Mouse (Mus musculus) limb, embryonic 14.5 days (tissue): ENCODE measurements around the gene Bmp6. TPM values are rescaled to one million over a fixed set of nuclear protein-coding genes. Genes with fewer than 3 reads are reported as not detected.
A peak's percentile ranks its signal among the peaks of the same experiment; 100 is the strongest.

ENCODE experiments used
- ATAC-seq: fragments of 200-750 bp; cut with Nextera tagmentation; 2 replicates; pipeline ENCODE4 v1.8.0; 2017; ENCODE audit warnings: low read depth, moderate number of reproducible peaks, moderate TSS enrichment; ENCODE audit not compliant: low FRiP score
- DNase-seq: peaks from one replicate; pipeline ENCODE4 v3.0.0-alpha.2; 2015; ENCODE audit warnings: low spot score
- H3K27ac ChIP-seq: fragments of 300-500 bp; sonication (generic); replicated peaks from 2 replicates; pipeline ENCODE4 v1.5.1; 2014; ENCODE audit warnings: low read depth, mild to moderate bottlenecking, low read length, moderate library complexity, mixed read lengths
- H3K27me3 ChIP-seq: fragments of 300-500 bp; sonication (generic); 2 replicates; pipeline ENCODE4 v1.6.1; 2014; ENCODE audit warnings: low read length, mixed read lengths; ENCODE audit not compliant: control insufficient read depth, insufficient read depth
- H3K36me3 ChIP-seq: fragments of 300-500 bp; sonication (generic); 2 replicates; pipeline ENCODE4 v1.6.1; 2014; ENCODE audit warnings: mild to moderate bottlenecking, low read length, moderate library complexity, mixed read lengths; ENCODE audit not compliant: control insufficient read depth, insufficient read depth
- H3K4me1 ChIP-seq: fragments of 300-500 bp; sonication (generic); 2 replicates; pipeline ENCODE4 v1.6.1; 2014; ENCODE audit warnings: antibody characterized with exemption, low read length, mixed read lengths; ENCODE audit not compliant: control insufficient read depth, insufficient read depth
- H3K4me2 ChIP-seq: fragments of 300-500 bp; sonication (generic); replicated peaks from 2 replicates; pipeline ENCODE4 v1.6.1; 2014; ENCODE audit warnings: low read depth, mild to moderate bottlenecking, low read length, moderate library complexity; ENCODE audit not compliant: severe bottlenecking
- H3K4me3 ChIP-seq: fragments of 300-500 bp; sonication (generic); replicated peaks from 2 replicates; pipeline ENCODE4 v1.5.1; 2014; ENCODE audit warnings: low read length
- H3K9ac ChIP-seq: fragments of 300-500 bp; sonication (generic); 2 replicates; pipeline ENCODE4 v1.6.1; 2014; ENCODE audit warnings: mild to moderate bottlenecking, low read depth, low read length, moderate library complexity; ENCODE audit not compliant: severe bottlenecking
- H3K9me3 ChIP-seq: fragments of 300-500 bp; sonication (generic); 2 replicates; pipeline ENCODE4 v1.6.1; 2016; ENCODE audit warnings: low read length; ENCODE audit not compliant: control insufficient read depth
- POLR2A ChIP-seq: fragments of 200-500 bp; IDR thresholded peaks from 2 replicates; pipeline ENCODE4 v1.8.0; 2012; ENCODE audit warnings: inconsistent platforms, mild to moderate bottlenecking, moderate library complexity, borderline replicate concordance; ENCODE audit not compliant: insufficient read depth, insufficient read length; ENCODE audit errors: extremely low read depth
- WGBS: fragments of 180-500 bp; shearing (Covaris S2); extraction: QIAGEN DNeasy Blood & Tissue Kit; methylation state at CpG from one replicate; pipeline ENCODE4 v1.1.7; 2014; 5-methylcytosine and 5-hydroxymethylcytosine counted together
- polyA plus RNA-seq, 2 experiments: library from polyadenylated mRNA; depleted of rRNA in 1 of 2; stranded (reverse) in 1 of 2; unstranded in 1 of 2; fragments of >200 nt; fragmentation: Nextera tagmentation in 1 of 2; extraction: Ambion mirVana in 1 of 2; gene quantifications; 2 replicates each; pipeline versions ENCODE4 v1.2.1 to v1.2.3; 2012 to 2014

Bmp6 gene
- polyA plus RNA-seq, 2 experiments = 1.9 to 6.6 TPM

- Histone ChIP-seq H3K27me3 (no peaks in the 10 kb centered on the region), H3K4me2 (no peak overlapping the region), H3K4me3 (no peak overlapping the region), H3K9ac (no peak overlapping the region), H3K9me3 (no peaks in the 10 kb centered on the region), H3K4me1 (no peaks in the 10 kb centered on the region), H3K36me3 (no peaks in the 10 kb centered on the region), H3K27ac (no peak overlapping the region)
- WGBS = 50% methylated on average over 7 of the region's 7 CpGs
- DNase-seq = no peak
- TF ChIP-seq POLR2A = no peak
- ATAC-seq = no peak
Observed at GRCm38 (mm10) chr13:38314590-38314989, 30.3 kb upstream of the Bmp6 start.

- WGBS = 91% methylated on average over 1 of the region's 1 CpGs
- no peak for ATAC-seq
Observed at GRCm38 (mm10) chr13:38318418-38318817, 26.5 kb upstream of the Bmp6 start.

DNA sequence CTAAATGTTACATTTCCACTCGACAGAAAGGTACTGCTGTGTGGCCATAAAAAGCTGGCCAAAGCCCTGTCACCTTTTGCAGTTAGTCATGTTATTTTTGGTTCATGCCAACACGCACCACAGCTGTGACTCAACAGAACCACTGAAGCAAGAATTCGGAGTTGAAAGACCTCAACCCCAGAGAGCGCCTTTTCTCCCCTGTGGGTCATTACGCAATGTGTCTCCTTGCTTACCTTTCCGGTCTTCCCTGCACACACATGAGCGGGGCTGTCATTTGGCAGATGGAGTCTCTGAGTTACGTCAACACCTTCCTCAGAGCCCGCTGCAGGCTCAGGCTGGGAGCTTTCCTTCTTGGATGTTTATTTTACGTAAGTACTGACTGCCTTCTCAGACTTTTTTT is 24.6 kb upstream of the Bmp6 start:
- Histone ChIP-seq H3K4me1 (no peaks in the 10 kb centered on the region), H3K27ac (no peak overlapping the region), H3K4me2 (peak overlapping the region; percentile 17; the same call in 1 of the 2 replicates), H3K27me3 (no peaks in the 10 kb centered on the region), H3K4me3 (no peak overlapping the region), H3K9me3 (no peaks in the 10 kb centered on the region), H3K9ac (no peak overlapping the region), H3K36me3 (no peaks in the 10 kb centered on the region)
- WGBS = 58% methylated on average over 10 of the region's 10 CpGs
- ATAC-seq = no peak; the same call in 1 of the 2 replicates
- DNase-seq = no peak
- TF ChIP-seq POLR2A = no peak

More at GRCm38 (mm10) chr13:38318418-38318817, 26.5 kb upstream of the Bmp6 start:
- no peaks in the 10 kb centered on the region for H3K4me1 ChIP-seq
- no peak overlapping the region for H3K4me2 ChIP-seq
- H3K27me3 ChIP-seq = no peaks in the 10 kb centered on the region
- H3K9ac ChIP-seq = no peak overlapping the region
- H3K36me3 ChIP-seq = no peaks in the 10 kb centered on the region
- no peaks in the 10 kb centered on the region for H3K9me3 ChIP-seq
- TF ChIP-seq POLR2A = no peak
- H3K4me3 ChIP-seq = no peak overlapping the region
- no peak for DNase-seq
- H3K27ac ChIP-seq = no peak overlapping the region

GRCm38 (mm10) chr13:38324452-38324851 is 20.5 kb upstream of the Bmp6 start:
- ATAC-seq = 0 out of 2 replicates have a peak, but pooled peaks have one; percentile 34
- H3K9me3 ChIP-seq = no peaks in the 10 kb centered on the region
- no peaks in the 10 kb centered on the region for H3K4me1 ChIP-seq
- no peak for TF ChIP-seq POLR2A
- no peak overlapping the region for H3K4me3 ChIP-seq
- H3K4me2 ChIP-seq = no peak overlapping the region
- H3K9ac ChIP-seq = no peak overlapping the region
- H3K27ac ChIP-seq = no peak overlapping the region
- peak; percentile 30 for DNase-seq
- WGBS = 56% methylated on average over 10 of the region's 10 CpGs
- no peaks in the 10 kb centered on the region for H3K36me3 ChIP-seq
- no peaks in the 10 kb centered on the region for H3K27me3 ChIP-seq

- no peak for TF ChIP-seq POLR2A
- Histone ChIP-seq H3K4me1 (no peaks in the 10 kb centered on the region), H3K4me2 (no peak overlapping the region), H3K9me3 (no peaks in the 10 kb centered on the region), H3K27ac (no peak overlapping the region), H3K9ac (no peak overlapping the region), H3K4me3 (no peak overlapping the region), H3K27me3 (no peaks in the 10 kb centered on the region), H3K36me3 (no peaks in the 10 kb centered on the region)
- DNase-seq (no peak), ATAC-seq (no peak)
- WGBS = 54% methylated on average over 2 of the region's 2 CpGs
Observed at GRCm38 (mm10) chr13:38327377-38327776, 17.5 kb upstream of the Bmp6 start.

DNA sequence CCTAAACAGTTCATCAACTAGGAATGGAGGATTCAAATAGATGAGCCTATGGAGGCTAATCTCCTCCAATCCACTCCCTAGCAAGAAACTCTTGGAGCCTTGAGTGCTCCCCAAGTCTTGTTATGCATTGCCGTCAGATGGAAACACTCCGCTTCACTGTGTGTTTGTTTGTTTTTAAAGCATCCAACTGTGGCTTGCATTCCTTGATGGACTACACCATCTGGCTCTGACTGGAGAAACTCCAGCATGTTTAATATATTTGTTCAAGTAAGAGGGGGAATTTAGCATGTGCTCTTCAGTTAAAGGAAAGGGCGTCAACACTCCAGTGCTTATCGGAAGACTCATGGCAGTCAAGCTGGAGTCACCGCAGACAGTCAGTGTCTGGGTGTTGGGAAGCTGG is 11.4 kb upstream of the Bmp6 start:
- Histone ChIP-seq H3K9ac (no peak overlapping the region), H3K9me3 (no peaks in the 10 kb centered on the region), H3K27me3 (no peaks in the 10 kb centered on the region), H3K4me1 (no peaks in the 10 kb centered on the region), H3K4me3 (no peak overlapping the region), H3K27ac (no peak overlapping the region), H3K4me2 (no peak overlapping the region), H3K36me3 (no peaks in the 10 kb centered on the region)
- DNase-seq (no peak), ATAC-seq (no peak)
- TF ChIP-seq POLR2A = no peak
- 92% methylated on average over 5 of the region's 5 CpGs for WGBS
